Mouse (Mus musculus) limb, embryonic 10.5 days (tissue): ENCODE data around the gene Ndufs2. TPM values are rescaled to one million over a fixed set of nuclear protein-coding genes. Genes with fewer than 3 reads are reported as not detected.
"Not testable (repeated sequence)": the region's sequence is repeated elsewhere in the genome, so short reads cannot be mapped to it uniquely, and the experiment has no call there.

ENCODE experiments used
- DNase-seq: peaks from one replicate; pipeline ENCODE4 v3.0.0-alpha.2; 2017; ENCODE audit warnings: low spot score
- H3K27ac ChIP-seq: fragments of 300-500 bp; sonication (generic); 2 replicates; pipeline ENCODE4 v1.5.1; 2016; ENCODE audit warnings: mild to moderate bottlenecking
- H3K27me3 ChIP-seq: fragments of 300-500 bp; sonication (generic); 2 replicates; pipeline ENCODE4 v1.6.1; 2016; ENCODE audit warnings: low read depth, mild to moderate bottlenecking; ENCODE audit not compliant: poor library complexity, severe bottlenecking
- H3K36me3 ChIP-seq: fragments of 300-500 bp; sonication (generic); 2 replicates; pipeline ENCODE4 v1.6.1; 2016; ENCODE audit warnings: mild to moderate bottlenecking, moderate library complexity
- H3K4me1 ChIP-seq: fragments of 300-500 bp; sonication (generic); 2 replicates; pipeline ENCODE4 v1.6.1; 2016
- H3K4me3 ChIP-seq: fragments of 300-500 bp; sonication (generic); 2 replicates; pipeline ENCODE4 v1.5.1; 2016; ENCODE audit warnings: mild to moderate bottlenecking, moderate library complexity
- H3K9me3 ChIP-seq: fragments of 300-500 bp; sonication (generic); replicated peaks from 2 replicates; pipeline ENCODE4 v1.6.1; 2016; ENCODE audit warnings: mild to moderate bottlenecking
- WGBS: fragments of 180-500 bp; shearing (Covaris S2); methylation state at CpG from one replicate; pipeline ENCODE4 v1.1.7; 2016; 5-methylcytosine and 5-hydroxymethylcytosine counted together
- polyA plus RNA-seq: library from polyadenylated mRNA; unstranded; fragments of >200 nt; fragmentation: Nextera tagmentation; extraction: Ambion mirVana; gene quantifications from 2 replicates; pipeline ENCODE4 v1.2.1, GENCODE M21; 2016

Gene Ndufs2
- polyA plus RNA-seq, 1 experiment from 2014 or later: 312 TPM

DNA sequence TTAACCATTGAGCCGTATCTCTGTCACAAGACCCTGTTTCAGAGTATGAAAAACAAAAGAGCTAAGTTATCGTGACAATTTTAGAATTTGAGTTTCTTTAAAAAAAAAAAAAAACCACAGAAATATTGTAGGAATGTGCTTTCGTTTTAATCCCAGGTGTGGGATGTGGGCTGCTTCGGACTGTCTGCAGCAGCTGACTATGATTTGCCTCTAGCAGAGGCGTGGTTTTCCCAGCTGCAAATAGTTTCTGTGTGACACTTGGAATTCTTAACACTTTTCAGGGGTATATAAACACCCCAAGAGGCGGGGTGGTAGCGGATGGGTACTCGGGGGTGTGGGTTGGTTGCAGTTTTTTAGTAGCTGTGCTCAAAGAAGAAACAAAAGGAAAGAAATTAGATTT, 5.8 kb downstream of the Ndufs2 start:
- no peak overlapping the region; the same call in 1 of the 2 replicates for H3K4me3 ChIP-seq

GRCm38 (mm10) chr1:171241952-171242351, 9.2 kb downstream of the Ndufs2 start:
- Histone ChIP-seq H3K4me1 (peaks cover 10% of the 10 kb centered on the region), H3K36me3 (peaks cover 86% of the 10 kb centered on the region)
- H3K27ac ChIP-seq, H3K4me3 ChIP-seq, H3K9me3 ChIP-seq, H3K27me3 ChIP-seq, DNase-seq: not testable (repeated sequence)
- WGBS: 90% methylated on average over 12 of the region's 12 CpGs

More for the DNA sequence above, 5.8 kb downstream of the Ndufs2 start:
- no peak for DNase-seq
- H3K9me3 ChIP-seq: no peaks in the 10 kb centered on the region
- peaks cover 52% of the 10 kb centered on the region for H3K36me3 ChIP-seq
- H3K27me3 ChIP-seq: no peaks in the 10 kb centered on the region
- peaks cover 42% of the 10 kb centered on the region for H3K4me1 ChIP-seq
- WGBS: 93% methylated on average over 8 of the region's 8 CpGs
- H3K27ac ChIP-seq: no peak overlapping the region

- no peaks in the 10 kb centered on the region for H3K9me3 ChIP-seq
- H3K36me3 ChIP-seq: peaks cover 97% of the 10 kb centered on the region
- H3K27ac ChIP-seq: no peak overlapping the region
- peaks cover 5% of the 10 kb centered on the region for H3K4me1 ChIP-seq
- H3K27me3 ChIP-seq: no peaks in the 10 kb centered on the region
- 91% methylated on average over 10 of the region's 10 CpGs for WGBS
- no peak for DNase-seq
- no peak overlapping the region for H3K4me3 ChIP-seq
Observed at GRCm38 (mm10) chr1:171240911-171241310, 10.3 kb downstream of the Ndufs2 start.

- peaks cover 97% of the 10 kb centered on the region for H3K36me3 ChIP-seq
- WGBS: 83% methylated on average over 15 of the region's 15 CpGs
- H3K27me3 ChIP-seq: no peaks in the 10 kb centered on the region
- no peaks in the 10 kb centered on the region for H3K4me1 ChIP-seq
- H3K9me3 ChIP-seq: no peaks in the 10 kb centered on the region
- DNase-seq: no peak
- H3K4me3 ChIP-seq: no peak overlapping the region
- H3K27ac ChIP-seq: no peak overlapping the region
Observed at GRCm38 (mm10) chr1:171239992-171240744, 11.0 kb downstream of the Ndufs2 start.

DNA sequence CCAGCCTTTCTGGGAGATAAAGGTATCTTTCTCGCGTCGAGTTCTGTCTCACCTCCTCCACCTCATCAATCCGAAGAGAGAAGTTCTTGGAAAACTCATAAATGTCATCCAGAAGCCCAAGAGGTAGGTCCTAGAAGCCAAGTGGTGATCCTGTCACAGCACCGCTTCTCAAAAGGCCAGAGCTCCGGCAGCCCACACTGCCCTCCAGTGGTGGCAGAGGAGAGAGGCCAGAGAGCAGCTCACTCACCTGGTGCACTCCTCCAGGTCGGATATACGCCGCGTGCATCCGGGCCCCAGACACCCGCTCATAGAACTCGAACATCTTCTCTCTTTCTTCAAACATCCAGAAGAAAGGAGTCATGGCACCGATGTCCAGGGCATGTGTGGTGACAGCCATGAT, 12.7 kb downstream of the Ndufs2 start:
- Histone ChIP-seq H3K9me3 (no peaks in the 10 kb centered on the region), H3K4me1 (no peaks in the 10 kb centered on the region), H3K27me3 (no peaks in the 10 kb centered on the region), H3K36me3 (peaks cover 100% of the 10 kb centered on the region), H3K27ac (no peak overlapping the region), H3K4me3 (no peak overlapping the region)
- DNase-seq: peak; percentile 75
- 77% methylated on average over 14 of the region's 14 CpGs for WGBS

GRCm38 (mm10) chr1:171237438-171237837, 13.8 kb downstream of the Ndufs2 start:
- Histone ChIP-seq H3K27me3 (no peaks in the 10 kb centered on the region), H3K27ac (no peak overlapping the region), H3K36me3 (peaks cover 93% of the 10 kb centered on the region), H3K9me3 (no peaks in the 10 kb centered on the region), H3K4me3 (no peak overlapping the region), H3K4me1 (no peaks in the 10 kb centered on the region)
- DNase-seq: no peak
- 89% methylated on average over 6 of the region's 6 CpGs for WGBS

DNA sequence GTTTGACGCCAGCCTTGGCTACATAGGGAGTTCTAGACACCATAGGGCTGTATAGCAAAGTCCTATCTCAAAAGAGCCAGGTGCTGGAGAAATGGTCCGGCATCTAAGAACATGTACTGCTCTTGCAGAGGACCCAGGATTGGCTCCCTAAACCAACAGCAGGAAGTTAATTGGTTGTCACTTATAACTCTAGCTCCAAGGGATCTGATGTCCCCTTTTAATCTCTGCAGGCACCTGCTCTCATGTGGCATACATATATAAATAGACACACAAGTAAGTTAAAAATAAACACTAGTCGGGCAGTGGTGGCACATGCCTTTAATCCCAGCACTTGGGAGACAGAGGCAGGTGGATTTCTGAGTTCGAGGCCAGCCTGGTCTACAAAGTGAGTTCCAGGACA, 15.4 kb downstream of the Ndufs2 start:
- Histone ChIP-seq H3K36me3 (peaks cover 77% of the 10 kb centered on the region), H3K4me1 (peaks cover 13% of the 10 kb centered on the region), H3K4me3 (no peak overlapping the region), H3K27me3 (no peaks in the 10 kb centered on the region), H3K9me3 (no peaks in the 10 kb centered on the region), H3K27ac (no peak overlapping the region)
- WGBS: 96% methylated on average over 4 of the region's 4 CpGs
- DNase-seq: no peak

DNA sequence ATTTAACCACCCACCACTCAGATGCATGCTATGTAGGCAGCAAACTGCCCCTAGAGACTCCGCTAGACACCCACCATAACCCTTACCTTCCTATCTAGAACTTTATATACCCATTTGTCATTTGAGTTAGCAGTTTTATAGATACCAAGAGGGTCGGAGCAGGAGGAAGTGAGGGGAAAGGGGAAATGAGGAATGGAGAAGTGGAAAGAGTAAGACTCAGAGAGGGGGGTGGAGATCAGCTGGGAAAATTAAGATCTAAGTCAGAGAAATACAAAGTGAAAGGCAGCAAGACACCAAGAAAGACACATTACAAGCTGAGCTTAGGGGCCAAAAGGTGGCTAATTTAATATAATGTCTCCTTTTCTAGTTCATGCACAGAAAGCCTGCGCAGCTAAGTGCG, 16.6 kb downstream of the Ndufs2 start:
- H3K4me1 ChIP-seq: peaks cover 25% of the 10 kb centered on the region
- no peaks in the 10 kb centered on the region for H3K27me3 ChIP-seq
- H3K36me3 ChIP-seq: peaks cover 64% of the 10 kb centered on the region
- H3K27ac ChIP-seq: no peak overlapping the region
- H3K4me3 ChIP-seq: no peak overlapping the region
- no peak for DNase-seq
- H3K9me3 ChIP-seq: no peaks in the 10 kb centered on the region
- 86% methylated on average over 4 of the region's 4 CpGs for WGBS

- Histone ChIP-seq H3K27ac (no peak within 1 kb of the TSS), H3K27me3 (no peaks in the 10 kb centered on the region), H3K36me3 (peaks cover 60% of the 10 kb centered on the region), H3K4me1 (peaks cover 29% of the 10 kb centered on the region), H3K4me3 (no peak within 1 kb of the TSS), H3K9me3 (no peaks in the 10 kb centered on the region)
- no peak for DNase-seq
- 95% methylated on average over 14 of the region's 14 CpGs for WGBS
Observed at GRCm38 (mm10) chr1:171234126-171234525, 17.1 kb downstream of the Ndufs2 start, which contains the start of gene Fcer1g. Gene Fcer1g, minus strand, starts transcription at chr1:171234365.

- Histone ChIP-seq H3K27me3 (no peaks in the 10 kb centered on the region), H3K27ac (no peak overlapping the region), H3K4me3 (no peak overlapping the region), H3K4me1 (peaks cover 29% of the 10 kb centered on the region), H3K36me3 (peaks cover 50% of the 10 kb centered on the region), H3K9me3 (no peaks in the 10 kb centered on the region)
- DNase-seq: no peak
- WGBS: 88% methylated on average over 12 of the region's 12 CpGs
Observed at GRCm38 (mm10) chr1:171232800-171233730, 18.1 kb downstream of the Ndufs2 start.

DNA sequence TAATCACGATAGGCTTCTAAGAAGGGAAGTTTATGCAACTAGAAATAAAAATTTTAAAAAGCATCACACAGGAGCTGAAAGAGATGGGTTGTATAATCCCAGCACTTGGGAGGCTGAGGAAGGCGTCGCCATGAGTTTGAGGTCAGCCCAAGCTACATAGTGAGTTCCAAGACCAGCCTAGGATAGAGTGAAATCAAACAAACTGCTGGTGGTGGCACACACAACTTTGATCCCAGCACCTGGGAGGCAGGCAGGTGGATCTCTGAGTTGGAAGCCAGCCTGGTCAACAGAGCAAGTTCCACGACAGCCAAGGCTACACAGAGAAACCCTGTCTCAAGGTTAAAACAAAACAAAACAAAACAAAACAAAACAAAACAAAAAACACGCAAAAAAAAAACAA, 18.8 kb downstream of the Ndufs2 start:
- 87% methylated on average over 5 of the region's 5 CpGs for WGBS
- Histone ChIP-seq H3K4me3 (no peak overlapping the region), H3K4me1 (peaks cover 29% of the 10 kb centered on the region), H3K27ac (no peak overlapping the region), H3K27me3 (no peaks in the 10 kb centered on the region), H3K9me3 (no peaks in the 10 kb centered on the region), H3K36me3 (peaks cover 42% of the 10 kb centered on the region)
- DNase-seq: no peak

GRCm38 (mm10) chr1:171231844-171232243, 19.3 kb downstream of the Ndufs2 start:
- Histone ChIP-seq H3K27ac (no peak overlapping the region), H3K27me3 (no peaks in the 10 kb centered on the region), H3K4me3 (no peak overlapping the region), H3K9me3 (no peaks in the 10 kb centered on the region), H3K36me3 (peaks cover 37% of the 10 kb centered on the region), H3K4me1 (peaks cover 29% of the 10 kb centered on the region)
- WGBS: 77% methylated on average over 4 of the region's 4 CpGs
- DNase-seq: no peak

- Histone ChIP-seq H3K27me3 (no peaks in the 10 kb centered on the region), H3K27ac (peak overlapping the region; percentile 85), H3K9me3 (no peaks in the 10 kb centered on the region), H3K36me3 (peaks cover 21% of the 10 kb centered on the region), H3K4me3 (0 out of 2 replicates have a peak overlapping the region, but pooled peaks have one; percentile 4), H3K4me1 (peaks cover 29% of the 10 kb centered on the region)
- peak; percentile 47 for DNase-seq
- 31% methylated on average over 3 of the region's 3 CpGs for WGBS
Observed at GRCm38 (mm10) chr1:171230215-171230614, 21.0 kb downstream of the Ndufs2 start.
